In the genomic region with DNA sequence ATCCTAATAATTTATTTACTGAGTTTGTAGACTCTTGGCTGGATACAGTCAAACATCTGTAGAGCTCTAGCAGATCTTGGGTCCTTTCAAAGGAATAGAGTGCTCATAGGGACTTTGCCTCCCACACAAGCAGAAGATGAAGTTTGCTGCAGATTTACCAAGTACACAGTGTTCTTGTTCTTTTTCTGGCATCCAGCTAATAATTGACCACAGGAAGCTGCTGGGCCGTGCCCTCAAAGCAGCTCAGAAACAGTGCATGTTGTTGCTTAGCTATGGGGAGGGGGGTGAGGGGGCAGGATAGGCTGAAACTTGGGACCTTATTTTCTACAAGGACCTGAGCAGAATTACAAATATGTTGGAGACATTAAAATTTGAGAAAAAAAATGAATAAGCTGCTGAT, we compare ENCODE assay signal across 10 mouse cellular contexts.
A peak's percentile ranks its signal among the peaks of the same experiment; 100 is the strongest.
DNase-seq lines count a peak whose midpoint lies in the region; ATAC-seq and TF ChIP-seq lines count a peak whose summit lies in the region.
"Had no signal": no experiment of that assay in that cellular context is flagged by ENCODE, and none has a peak within 500 bp of the region (broad histone marks: within the 10 kb centered on the region; RNA-seq: fewer than 3 reads in every experiment).

No protein-coding gene starts in this region.

- TF ChIP-seq CTCF in intestine, postnatal 0 days (IDR thresholded peaks at IDR 0.05; ENCODE audit: low read depth): no peak

- no peak overlapping the region for H3K27ac ChIP-seq in hindbrain, embryonic 15.5 days (replicated peaks)
- H3K27ac ChIP-seq in hindbrain, embryonic 12.5 days: no peak overlapping the region
- H3K27ac ChIP-seq in kidney, embryonic 16.5 days (ENCODE audit: low read length): no peak overlapping the region
- H3K27ac ChIP-seq in intestine, postnatal 0 days (ENCODE audit: low read depth, low read length): no peak overlapping the region
- H3K27ac ChIP-seq: limb, embryonic 13.5 days had no signal

- peak; percentile 66; the same call in 1 of the 2 replicates for ATAC-seq in hindbrain, embryonic 15.5 days (ENCODE audit: low FRiP score, low read depth)
- ATAC-seq in hindbrain, embryonic 12.5 days (ENCODE audit: low FRiP score): no peak
- peak; percentile 94 for ATAC-seq in kidney, embryonic 16.5 days (ENCODE audit: low FRiP score, low TSS enrichment)
- ATAC-seq in intestine, postnatal 0 days: no peak

- no peaks in the 10 kb centered on the region for H3K27me3 ChIP-seq in hindbrain, embryonic 15.5 days
- no peaks in the 10 kb centered on the region for H3K27me3 ChIP-seq in hindbrain, embryonic 12.5 days
- H3K27me3 ChIP-seq in kidney, embryonic 16.5 days (ENCODE audit: insufficient read depth, low read length): no peaks in the 10 kb centered on the region
- H3K27me3 ChIP-seq in intestine, postnatal 0 days (replicated peaks; ENCODE audit: control insufficient read depth, insufficient read depth, low read length): no peaks in the 10 kb centered on the region
- H3K27me3 ChIP-seq: limb, embryonic 13.5 days had no signal

- no peak overlapping the region for H3K4me3 ChIP-seq in hindbrain, embryonic 15.5 days
- H3K4me3 ChIP-seq in hindbrain, embryonic 12.5 days: no peak overlapping the region
- no peak overlapping the region for H3K4me3 ChIP-seq in kidney, embryonic 16.5 days (ENCODE audit: low read length)
- H3K4me3 ChIP-seq in intestine, postnatal 0 days (ENCODE audit: low read depth, low read length): no peak overlapping the region
- H3K4me3 ChIP-seq: limb, embryonic 13.5 days had no signal

- DNase-seq in adrenal gland, postnatal 14 days: peak; percentile 4
- no peak for DNase-seq in adrenal gland, adult 8-10 months
- DNase-seq in 3T3-L1 (ENCODE audit: low read depth, low spot score): peak; percentile 36
- DNase-seq in urinary bladder, postnatal 10 days (ENCODE audit: low spot score): no peak
- DNase-seq: adrenal gland, postnatal 10 days had no signal

- no peaks in the 10 kb centered on the region for H3K36me3 ChIP-seq in hindbrain, embryonic 15.5 days
- H3K36me3 ChIP-seq in hindbrain, embryonic 12.5 days: no peaks in the 10 kb centered on the region
- H3K36me3 ChIP-seq in kidney, embryonic 16.5 days (ENCODE audit: insufficient read depth, low read length): no peaks in the 10 kb centered on the region
- H3K36me3 ChIP-seq in intestine, postnatal 0 days (ENCODE audit: control insufficient read depth, insufficient read depth): no peaks in the 10 kb centered on the region
- H3K36me3 ChIP-seq: limb, embryonic 13.5 days had no signal

- H3K9ac ChIP-seq in hindbrain, embryonic 15.5 days: no peak overlapping the region
- no peak overlapping the region for H3K9ac ChIP-seq in hindbrain, embryonic 12.5 days
- H3K9ac ChIP-seq in kidney, embryonic 16.5 days (replicated peaks; ENCODE audit: low read length): no peak overlapping the region
- H3K9ac ChIP-seq in intestine, postnatal 0 days (ENCODE audit: low read depth, low read length): no peak overlapping the region
- H3K9ac ChIP-seq: limb, embryonic 13.5 days had no signal

- H3K4me1 ChIP-seq in hindbrain, embryonic 15.5 days (replicated peaks): no peaks in the 10 kb centered on the region
- H3K4me1 ChIP-seq in hindbrain, embryonic 12.5 days: no peaks in the 10 kb centered on the region
- H3K4me1 ChIP-seq in kidney, embryonic 16.5 days (ENCODE audit: insufficient read depth, low read length): peaks cover 7% of the 10 kb centered on the region
- H3K4me1 ChIP-seq in intestine, postnatal 0 days (replicated peaks; ENCODE audit: control insufficient read depth, insufficient read depth, low read length): no peaks in the 10 kb centered on the region
- H3K4me1 ChIP-seq: limb, embryonic 13.5 days had no signal

- WGBS in hindbrain, embryonic 15.5 days: 43% methylated on average over 1 of the region's 1 CpGs
- WGBS in hindbrain, embryonic 12.5 days: 29% methylated on average over 1 of the region's 1 CpGs
- 36% methylated on average over 1 of the region's 1 CpGs for WGBS in kidney, embryonic 16.5 days
- 15% methylated on average over 1 of the region's 1 CpGs for WGBS in intestine, postnatal 0 days

- no peaks in the 10 kb centered on the region for H3K9me3 ChIP-seq in hindbrain, embryonic 15.5 days
- H3K9me3 ChIP-seq in hindbrain, embryonic 12.5 days (replicated peaks): no peaks in the 10 kb centered on the region
- no peaks in the 10 kb centered on the region for H3K9me3 ChIP-seq in kidney, embryonic 16.5 days (ENCODE audit: low read length)
- H3K9me3 ChIP-seq in intestine, postnatal 0 days (ENCODE audit: control insufficient read depth): no peaks in the 10 kb centered on the region
- H3K9me3 ChIP-seq: limb, embryonic 13.5 days had no signal

- no peak overlapping the region for H3K4me2 ChIP-seq in hindbrain, embryonic 15.5 days
- H3K4me2 ChIP-seq in hindbrain, embryonic 12.5 days (replicated peaks): no peak overlapping the region
- H3K4me2 ChIP-seq in kidney, embryonic 16.5 days (replicated peaks; ENCODE audit: low read depth, low read length): no peak overlapping the region
- H3K4me2 ChIP-seq in intestine, postnatal 0 days (replicated peaks; ENCODE audit: low read depth): no peak overlapping the region
- H3K4me2 ChIP-seq: limb, embryonic 13.5 days had no signal

Comparison
In these comparisons a context has a peak if more than half of its experiments do, and no peak if none do; other contexts are left out.
1. DNase-seq: peak in adrenal gland, postnatal 14 days (single experiment) and 3T3-L1 (single experiment); none in adrenal gland, adult 8-10 months (single experiment) and urinary bladder, postnatal 10 days (single experiment).
2. ATAC-seq: peak in hindbrain, embryonic 15.5 days (single experiment) and kidney, embryonic 16.5 days (single experiment); none in hindbrain, embryonic 12.5 days (single experiment) and intestine, postnatal 0 days (single experiment).